Mouse (Mus musculus): ENCODE data around the gene Ly6g6c.

The Ly6g6c gene

DNA sequence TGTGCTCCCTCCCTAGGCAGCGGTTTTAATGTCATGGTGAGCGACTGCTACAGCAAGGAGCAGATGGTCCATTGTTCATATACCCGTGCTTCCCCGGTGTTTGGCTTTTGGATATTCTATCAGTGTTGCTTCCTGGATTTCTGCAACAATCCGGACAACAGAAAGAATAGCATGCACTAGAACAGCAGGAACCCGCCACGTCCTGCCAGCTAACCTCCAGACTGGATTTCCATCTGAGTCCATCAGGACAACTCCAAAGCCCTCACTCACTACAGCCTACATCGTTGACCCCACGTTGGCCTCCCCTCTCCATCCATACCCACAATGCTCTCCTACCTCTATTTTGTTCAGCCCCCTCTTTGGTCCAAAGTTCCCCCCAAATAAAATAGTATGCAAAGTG, 46.6 kb downstream of the Ly6g6c start:
- DNase-seq (ENCODE audit: low read depth, low spot score) = no peak

DNA sequence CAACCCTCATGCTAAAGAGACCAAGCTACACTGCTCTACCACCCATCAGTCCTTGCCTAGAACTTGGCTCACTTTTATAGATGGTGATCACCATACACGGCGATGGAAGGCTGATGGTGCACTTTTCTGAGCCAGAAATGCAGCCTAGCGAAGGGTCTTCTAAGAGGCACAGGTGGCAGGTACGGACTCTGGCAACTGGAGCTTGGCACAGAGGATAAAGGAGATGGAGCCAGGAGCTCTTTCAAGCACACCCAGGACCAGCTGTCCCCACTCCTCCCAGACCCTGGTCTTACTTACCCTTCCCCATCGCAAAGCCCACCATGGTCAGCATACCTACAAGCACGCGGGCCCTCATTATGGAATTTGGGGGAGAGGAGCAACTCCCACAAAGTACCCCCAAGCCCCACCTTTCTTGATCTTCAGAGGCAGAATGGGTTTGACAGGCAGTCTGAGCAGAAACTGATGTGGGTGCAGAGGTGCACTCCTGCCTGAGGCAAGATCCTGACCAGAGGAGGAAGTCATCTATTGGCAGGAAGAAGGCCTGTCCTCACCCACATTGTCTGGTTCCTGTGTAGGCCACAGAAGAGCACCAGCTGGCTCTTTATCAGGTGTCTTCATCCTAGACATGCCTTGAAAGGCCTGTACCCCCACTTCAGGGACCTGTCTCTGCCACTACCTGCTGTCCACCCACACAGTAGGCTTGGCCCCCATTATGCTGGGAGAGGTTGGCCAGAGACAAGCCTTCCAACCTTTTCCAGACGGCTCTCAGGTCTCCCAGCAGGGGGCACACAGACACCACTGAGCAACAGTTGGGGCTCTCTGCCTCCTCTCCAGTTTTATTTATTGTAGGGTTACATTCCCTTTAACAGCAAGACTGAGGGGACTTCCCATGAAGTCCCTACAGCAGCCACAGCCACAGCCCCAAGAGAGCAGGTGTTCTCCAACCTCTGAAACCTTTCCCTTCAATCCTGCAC, 50.1 kb downstream of the Ly6g6c start, which contains the start of gene Ly6g5b:
Ly6g5b (minus strand) TSS at position 383 of the 974 bp plus-strand sequence.
- DNase-seq (ENCODE audit: low read depth, low spot score) = peak; percentile 65
